Mouse (Mus musculus): Measurements from ENCODE around the gene Plekhg5. TPM values are rescaled to one million over a fixed set of nuclear protein-coding genes. Genes with fewer than 3 reads are reported as not detected.

The Plekhg5 gene
- polyA plus RNA-seq, 1 experiment: 11.8 TPM

DNA sequence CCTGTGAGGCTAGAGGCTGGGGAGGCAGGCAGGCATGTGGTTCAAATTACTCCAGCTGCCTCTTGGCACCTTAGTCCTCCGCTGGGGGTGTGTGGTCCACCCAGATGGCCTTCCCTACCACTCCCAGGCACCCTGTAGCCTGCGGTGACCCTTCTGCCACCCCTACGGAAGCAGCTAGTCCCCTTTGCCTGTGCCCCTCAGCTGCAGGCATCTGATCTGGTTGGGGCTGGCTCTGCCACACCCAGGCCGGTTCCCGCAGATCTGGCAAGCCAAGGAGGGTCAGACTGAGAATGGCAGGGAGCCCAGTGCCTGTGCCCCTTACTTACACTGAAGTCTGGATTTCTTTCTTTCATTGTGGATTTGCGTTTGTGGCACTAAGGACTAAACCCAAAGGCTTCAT, 1.4 kb downstream of the Plekhg5 start:
- Histone ChIP-seq H3K4me1 (ENCODE audit: control insufficient read depth, insufficient read depth, low read length) (no peaks in the 10 kb centered on the region), H3K4me3 (replicated peaks; ENCODE audit: insufficient read depth, low read depth, low read length) (no peak overlapping the region), H3K27ac (ENCODE audit: insufficient read depth, low read length) (no peak overlapping the region), H3K27me3 (ENCODE audit: control insufficient read depth, insufficient read depth, low read length) (no peaks in the 10 kb centered on the region)
- no peak for TF ChIP-seq CTCF (IDR thresholded peaks at IDR 0.05; ENCODE audit: borderline replicate concordance, insufficient read depth, low read depth, low read length)
- TF ChIP-seq POLR2A (IDR thresholded peaks at IDR 0.05; ENCODE audit: borderline replicate concordance, insufficient read depth, low read length): no peak
- WGBS: 16% methylated on average over 6 of the region's 6 CpGs
- no peak for DNase-seq

DNA sequence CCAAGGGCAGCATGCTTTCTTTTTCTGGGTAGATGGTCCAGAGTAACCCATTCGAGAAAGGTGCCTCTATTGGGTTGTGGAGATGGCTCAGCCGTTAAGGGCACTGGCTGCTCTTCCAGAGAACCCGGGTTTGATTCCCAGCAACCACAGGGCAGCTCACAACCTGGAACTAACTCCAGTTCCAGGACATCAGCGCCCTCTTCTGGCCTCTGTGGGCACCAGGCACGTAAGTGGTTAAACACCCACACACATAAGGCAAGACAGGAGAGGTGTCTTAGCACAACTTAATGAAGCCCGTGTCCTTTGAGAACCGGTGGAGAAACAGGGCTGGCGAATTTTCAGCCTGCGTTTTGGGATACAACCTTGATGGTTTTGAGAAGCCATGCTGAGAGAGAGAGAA, 2.2 kb downstream of the Plekhg5 start:
- no peak for DNase-seq
- Histone ChIP-seq H3K27ac (ENCODE audit: insufficient read depth, low read length) (no peak overlapping the region), H3K27me3 (ENCODE audit: control insufficient read depth, insufficient read depth, low read length) (no peaks in the 10 kb centered on the region), H3K4me1 (ENCODE audit: control insufficient read depth, insufficient read depth, low read length) (no peaks in the 10 kb centered on the region), H3K4me3 (replicated peaks; ENCODE audit: insufficient read depth, low read depth, low read length) (no peak overlapping the region)
- WGBS: 85% methylated on average over 9 of the region's 9 CpGs
- TF ChIP-seq POLR2A (IDR thresholded peaks at IDR 0.05; ENCODE audit: borderline replicate concordance, insufficient read depth, low read length) (no peak), CTCF (IDR thresholded peaks at IDR 0.05; ENCODE audit: borderline replicate concordance, insufficient read depth, low read depth, low read length) (no peak)

DNA sequence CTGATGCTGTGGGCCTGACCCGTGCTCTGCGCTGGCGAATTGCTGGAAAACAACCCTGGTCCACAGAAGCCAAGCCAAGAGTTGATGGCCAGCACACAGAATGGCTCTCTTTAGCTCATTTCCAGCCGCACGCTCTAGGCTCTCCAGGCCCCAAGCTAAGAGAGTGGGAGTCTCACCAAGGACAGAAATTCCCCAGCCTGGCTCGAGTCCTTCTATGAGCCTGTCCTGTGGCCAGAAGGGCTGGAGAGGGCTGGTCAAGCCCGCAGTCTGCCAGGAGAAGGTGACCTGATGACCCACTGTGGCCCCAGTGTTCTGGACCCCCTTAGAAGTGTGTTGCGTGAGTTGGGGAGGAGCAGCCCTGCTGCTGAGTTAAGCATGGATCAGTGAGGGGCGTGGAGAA, 4.9 kb downstream of the Plekhg5 start:
- no peak for DNase-seq
- TF ChIP-seq CTCF (IDR thresholded peaks at IDR 0.05; ENCODE audit: borderline replicate concordance, insufficient read depth, low read depth, low read length): no peak
- no peak for TF ChIP-seq POLR2A (IDR thresholded peaks at IDR 0.05; ENCODE audit: borderline replicate concordance, insufficient read depth, low read length)
- WGBS: 83% methylated on average over 9 of the region's 9 CpGs
- Histone ChIP-seq H3K4me3 (replicated peaks; ENCODE audit: insufficient read depth, low read depth, low read length) (no peak overlapping the region), H3K27me3 (ENCODE audit: control insufficient read depth, insufficient read depth, low read length) (no peaks in the 10 kb centered on the region), H3K27ac (ENCODE audit: insufficient read depth, low read length) (no peak overlapping the region), H3K4me1 (ENCODE audit: control insufficient read depth, insufficient read depth, low read length) (no peaks in the 10 kb centered on the region)

DNA sequence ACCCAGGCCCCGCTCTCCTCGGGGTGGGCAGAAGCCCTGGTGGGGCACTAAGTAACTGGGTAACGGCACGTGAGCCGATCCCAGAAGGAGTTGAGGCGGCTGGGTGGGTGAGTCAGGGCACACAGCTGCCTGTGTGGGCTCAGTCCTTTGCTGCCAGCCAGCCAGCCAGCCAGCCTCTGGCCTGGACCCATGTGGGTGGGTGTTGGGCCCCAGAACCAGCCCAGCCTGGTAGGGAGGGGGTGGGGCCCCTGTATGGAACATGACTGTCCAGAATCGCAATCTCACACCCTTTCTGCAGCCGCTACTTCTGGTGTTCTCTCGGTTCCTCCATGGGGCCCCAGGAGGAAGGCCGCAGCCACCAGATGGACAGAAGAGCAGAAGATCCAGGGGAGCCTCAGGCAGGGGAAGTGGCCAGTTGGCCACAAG, 5.8 kb downstream of the Plekhg5 start:
- 33% methylated on average over 10 of the region's 10 CpGs for WGBS
- DNase-seq: peak in 1 of 2 experiments; percentile 26
- H3K27ac ChIP-seq (ENCODE audit: insufficient read depth, low read length): no peak overlapping the region
- H3K4me3 ChIP-seq (replicated peaks; ENCODE audit: insufficient read depth, low read depth, low read length): no peak overlapping the region
- no peaks in the 10 kb centered on the region for H3K4me1 ChIP-seq (ENCODE audit: control insufficient read depth, insufficient read depth, low read length)
- H3K27me3 ChIP-seq (ENCODE audit: control insufficient read depth, insufficient read depth, low read length): no peaks in the 10 kb centered on the region
- no peak for TF ChIP-seq POLR2A (IDR thresholded peaks at IDR 0.05; ENCODE audit: borderline replicate concordance, insufficient read depth, low read length)
- TF ChIP-seq CTCF (IDR thresholded peaks at IDR 0.05; ENCODE audit: borderline replicate concordance, insufficient read depth, low read depth, low read length): no peak

DNA sequence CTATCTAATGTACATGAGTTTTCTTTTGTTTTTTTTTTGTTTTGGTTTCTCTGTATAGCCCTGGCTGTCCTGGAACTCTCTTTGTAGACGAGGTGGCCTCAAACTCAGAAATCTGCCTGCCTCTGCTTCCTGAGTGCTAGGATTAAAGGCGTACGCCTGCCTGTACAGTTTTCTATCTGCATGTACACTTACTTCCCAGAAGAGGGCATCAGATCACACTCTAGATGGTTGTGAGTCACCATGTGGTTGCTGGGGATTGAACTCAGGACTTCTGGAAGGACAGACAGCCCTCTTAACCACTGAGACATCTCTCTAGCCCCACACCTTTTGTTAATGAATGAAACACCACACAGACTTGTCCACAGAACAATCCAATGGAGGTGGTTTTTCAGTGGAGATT, 7.0 kb downstream of the Plekhg5 start:
- no peak for TF ChIP-seq POLR2A (IDR thresholded peaks at IDR 0.05; ENCODE audit: borderline replicate concordance, insufficient read depth, low read length)
- TF ChIP-seq CTCF (IDR thresholded peaks at IDR 0.05; ENCODE audit: borderline replicate concordance, insufficient read depth, low read depth, low read length): no peak
- no peak overlapping the region for H3K27ac ChIP-seq (ENCODE audit: insufficient read depth, low read length)
- no peaks in the 10 kb centered on the region for H3K4me1 ChIP-seq (ENCODE audit: control insufficient read depth, insufficient read depth, low read length)
- 96% methylated on average over 3 of the region's 3 CpGs for WGBS
- no peak overlapping the region for H3K4me3 ChIP-seq (replicated peaks; ENCODE audit: insufficient read depth, low read depth, low read length)
- H3K27me3 ChIP-seq (ENCODE audit: control insufficient read depth, insufficient read depth, low read length): no peaks in the 10 kb centered on the region
- no peak for DNase-seq

DNA sequence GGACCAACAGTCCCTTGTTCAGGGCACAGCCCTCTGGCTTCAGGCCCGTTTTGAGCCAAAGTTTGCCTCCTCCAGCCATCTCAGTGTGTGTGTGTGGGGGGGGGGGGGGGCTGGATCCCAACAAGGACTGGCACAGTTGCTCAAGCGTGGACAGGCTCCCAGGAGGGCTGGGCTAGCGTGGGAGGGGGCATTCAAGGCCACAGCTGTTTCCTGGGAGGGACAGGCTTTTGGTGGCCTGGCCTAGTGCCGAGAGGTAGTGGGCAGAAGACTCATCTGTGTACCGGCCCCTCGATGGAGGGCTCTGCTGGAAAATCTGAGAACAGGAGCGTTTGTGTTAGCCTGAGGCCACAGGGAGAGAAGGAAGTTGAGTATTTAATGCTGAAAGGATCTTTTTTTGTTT, 7.6 kb downstream of the Plekhg5 start:
- Histone ChIP-seq H3K27ac (ENCODE audit: insufficient read depth, low read length) (no peak overlapping the region), H3K27me3 (ENCODE audit: control insufficient read depth, insufficient read depth, low read length) (no peaks in the 10 kb centered on the region), H3K4me1 (ENCODE audit: control insufficient read depth, insufficient read depth, low read length) (no peaks in the 10 kb centered on the region), H3K4me3 (replicated peaks; ENCODE audit: insufficient read depth, low read depth, low read length) (no peak overlapping the region)
- DNase-seq: no peak
- TF ChIP-seq CTCF (IDR thresholded peaks at IDR 0.05; ENCODE audit: borderline replicate concordance, insufficient read depth, low read depth, low read length): no peak
- no peak for TF ChIP-seq POLR2A (IDR thresholded peaks at IDR 0.05; ENCODE audit: borderline replicate concordance, insufficient read depth, low read length)
- 18% methylated on average over 7 of the region's 7 CpGs for WGBS

DNA sequence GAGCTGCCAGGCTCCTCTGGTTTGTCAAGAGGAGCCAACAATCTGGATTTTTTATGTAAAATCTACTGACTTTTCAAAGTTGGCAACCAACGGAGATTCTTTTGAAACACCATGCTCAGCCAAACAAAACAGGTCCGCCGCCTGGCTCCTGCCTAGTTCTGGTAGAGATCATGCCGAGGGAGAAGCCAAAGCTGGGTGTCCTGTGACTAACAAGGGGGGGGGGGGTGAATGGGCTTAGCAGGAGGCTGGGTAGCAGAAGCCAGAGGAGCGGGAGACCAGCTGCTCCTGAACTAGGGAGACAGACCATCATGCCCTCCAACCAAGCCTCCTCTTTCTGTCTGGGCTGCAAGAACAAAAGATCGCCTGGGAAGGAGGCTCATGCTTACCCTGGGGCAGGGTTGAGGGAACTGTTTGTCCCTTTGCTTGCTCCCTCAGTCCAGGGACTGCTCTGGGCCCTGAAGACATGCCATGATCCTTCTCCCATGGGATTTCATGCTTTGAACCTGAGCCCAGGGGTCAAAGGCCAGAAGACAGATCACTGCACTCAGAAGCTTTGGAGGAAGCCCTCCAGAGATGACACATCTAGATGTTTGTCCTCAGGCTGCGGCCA, 11.4 kb downstream of the Plekhg5 start:
- no peak overlapping the region for H3K4me3 ChIP-seq (replicated peaks; ENCODE audit: insufficient read depth, low read depth, low read length)
- no peaks in the 10 kb centered on the region; the same call in 1 of the 2 replicates for H3K27me3 ChIP-seq (ENCODE audit: control insufficient read depth, insufficient read depth, low read length)
- H3K4me1 ChIP-seq (ENCODE audit: control insufficient read depth, insufficient read depth, low read length): no peaks in the 10 kb centered on the region; the same call in 1 of the 2 replicates
- 33% methylated on average over 7 of the region's 7 CpGs for WGBS
- TF ChIP-seq POLR2A (IDR thresholded peaks at IDR 0.05; ENCODE audit: borderline replicate concordance, insufficient read depth, low read length) (no peak), CTCF (IDR thresholded peaks at IDR 0.05; ENCODE audit: borderline replicate concordance, insufficient read depth, low read depth, low read length) (no peak)
- no peak overlapping the region for H3K27ac ChIP-seq (ENCODE audit: insufficient read depth, low read length)
- no peak for DNase-seq

DNA sequence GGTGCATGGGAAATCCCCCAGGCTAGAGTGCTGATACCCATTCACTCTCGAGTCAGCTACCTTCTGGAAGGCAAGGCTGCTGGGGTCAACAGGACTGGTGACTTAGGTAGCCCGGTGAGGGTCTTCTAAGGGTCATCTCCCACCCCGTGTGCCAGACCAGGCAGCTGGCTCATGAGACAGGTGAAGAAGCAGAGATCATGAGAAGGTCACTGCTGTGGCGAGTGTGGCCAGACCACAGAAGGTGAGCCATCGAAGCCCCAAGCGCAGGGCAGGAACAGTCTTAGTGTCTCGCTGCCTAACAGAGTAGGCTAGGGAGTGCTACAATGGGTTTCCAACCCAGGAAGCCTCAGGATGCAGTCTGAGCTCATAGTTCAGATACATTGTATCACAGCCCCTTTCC, 12.3 kb downstream of the Plekhg5 start:
- H3K4me3 ChIP-seq (replicated peaks; ENCODE audit: insufficient read depth, low read depth, low read length): no peak overlapping the region
- H3K4me1 ChIP-seq (ENCODE audit: control insufficient read depth, insufficient read depth, low read length): no peaks in the 10 kb centered on the region; the same call in 1 of the 2 replicates
- TF ChIP-seq POLR2A (IDR thresholded peaks at IDR 0.05; ENCODE audit: borderline replicate concordance, insufficient read depth, low read length): no peak
- H3K27me3 ChIP-seq (ENCODE audit: control insufficient read depth, insufficient read depth, low read length): no peaks in the 10 kb centered on the region; the same call in 1 of the 2 replicates
- no peak overlapping the region for H3K27ac ChIP-seq (ENCODE audit: insufficient read depth, low read length)
- DNase-seq: no peak
- 89% methylated on average over 7 of the region's 7 CpGs for WGBS

All from cerebellum, adult 2 months (tissue).